Mouse (Mus musculus) kidney, adult 2 months (tissue): Measurements from ENCODE around the gene H2afy.

Source experiments
- CTCF ChIP-seq: fragments of 200-500 bp; conservative IDR thresholded peaks from 2 replicates; pipeline ENCODE4 v1.5.1; 2011; ENCODE audit warnings: low read depth, mild to moderate bottlenecking, control low read depth, low read length, moderate library complexity, mixed read lengths; ENCODE audit not compliant: insufficient read depth, insufficient read length
- POLR2A ChIP-seq: fragments of 200-500 bp; IDR thresholded peaks from one replicate; pipeline ENCODE4 v1.6.1; 2011; ENCODE audit warnings: low read depth, low read length, control low read depth

- no peak for TF ChIP-seq CTCF
- no peak for TF ChIP-seq POLR2A
Measured at GRCm38 (mm10) chr13:56084146-56084905, 51.8 kb downstream of the H2afy start.
